Mouse (Mus musculus): ENCODE data around the gene Gm8005.
"Not testable (repeated sequence)": the region's sequence is repeated elsewhere in the genome, so short reads cannot be mapped to it uniquely, and the experiment has no call there.

DNA sequence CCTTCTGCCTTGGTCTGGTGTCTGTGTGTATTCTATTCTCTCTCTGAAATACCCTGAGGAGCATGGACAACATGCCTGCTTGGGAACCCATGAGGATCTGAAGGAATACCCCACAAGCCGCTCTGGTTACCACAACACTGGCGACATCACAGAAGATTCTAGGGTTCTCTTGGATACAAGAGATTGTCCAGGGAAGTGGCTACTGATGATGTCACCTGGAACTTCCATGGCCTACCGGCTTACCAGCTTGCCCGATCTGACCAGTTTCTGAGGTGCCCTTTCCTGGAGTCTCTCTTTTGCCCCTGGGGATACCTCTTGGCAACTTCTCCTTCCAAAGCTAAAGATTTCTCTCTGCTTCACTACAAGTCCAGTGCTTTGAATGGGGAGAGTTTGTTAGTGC lies at the start of gene Gm8005:
- TF ChIP-seq POLR2A (IDR thresholded peaks at IDR 0.05; ENCODE audit: control insufficient read depth, extremely low read depth, insufficient read depth, low read length, poor library complexity); CTCF (IDR thresholded peaks at IDR 0.05; ENCODE audit: borderline replicate concordance, control insufficient read depth, extremely low read depth, insufficient read depth, low read length, poor library complexity): not testable (repeated sequence)

Measured in thymus, adult 2 months (tissue).